Comparison of ENCODE assay signal across 8 mouse cellular contexts in genomic region chr7:67951532-67952035, GRCm38 (mm10). TPM values are rescaled to one million over a fixed set of nuclear protein-coding genes. Genes with fewer than 3 reads are reported as not detected.
DNase-seq lines count a peak whose midpoint lies in the region; ATAC-seq lines count a peak whose summit lies in the region.

No protein-coding gene starts in this region.

- H3K9me3 ChIP-seq in lung, embryonic 16.5 days (ENCODE audit: control insufficient read depth, low read length), result no peaks in the 10 kb centered on the region

- peak; percentile 94 for DNase-seq in MN1 (ENCODE audit: low spot score)
- DNase-seq in cerebellum, adult 8-10 months, result peak; percentile 97
- DNase-seq in forelimb bud, embryonic 11.5 days (ENCODE audit: low read depth, low spot score), result peak; percentile 92
- DNase-seq in layer of hippocampus, adult 9-11 months, result peak; percentile 95
- peak; percentile 93 for DNase-seq in ovary, postnatal 14 days (ENCODE audit: low spot score)
- peak; percentile 84 to 88 for DNase-seq in thymus, postnatal 10 days (ENCODE audit: low spot score in 2 of 2)

- WGBS in lung, embryonic 16.5 days, result 0% methylated on average over 32 of the region's 73 CpGs

- H3K4me2 ChIP-seq in lung, embryonic 16.5 days (ENCODE audit: low read depth, low read length), result peak overlapping the region; percentile 83

- H3K4me3 ChIP-seq in lung, embryonic 16.5 days (ENCODE audit: low read length), result peak overlapping the region; percentile 94

- peak overlapping the region; percentile 98 for H3K9ac ChIP-seq in lung, embryonic 16.5 days (ENCODE audit: low read length)

- H3K27ac ChIP-seq in lung, embryonic 16.5 days (ENCODE audit: low read length), result peak overlapping the region; percentile 100

- H3K27me3 ChIP-seq in lung, embryonic 16.5 days (ENCODE audit: control insufficient read depth, insufficient read depth, low read depth, low read length), result no peaks in the 10 kb centered on the region

- no peaks in the 10 kb centered on the region for H3K36me3 ChIP-seq in lung, embryonic 16.5 days (ENCODE audit: control insufficient read depth, insufficient read depth, low read length)

- ATAC-seq in hematopoietic stem cell, adult 5-6 weeks (replicated peaks in 1 of 2; ENCODE audit: insufficient read depth in 1 of 2, low FRiP score in 2 of 2, low TSS enrichment in 1 of 2, low read depth in 1 of 2, poor library complexity in 2 of 2, severe bottlenecking in 2 of 2), result peak; percentile 19 to 47; a peak in 3 of 4 replicates
- peak; percentile 86 for ATAC-seq in lung, embryonic 16.5 days (ENCODE audit: low read depth)

- peaks cover 20% of the 10 kb centered on the region for H3K4me1 ChIP-seq in lung, embryonic 16.5 days (replicated peaks; ENCODE audit: control insufficient read depth, insufficient read depth, low read length)

RNA-seq across cellular contexts. Expression of gene Igf1r, which starts 1.0 kb away (rescaled TPM):
- 31.6 and 51.6 TPM in 2 replicates for total RNA-seq in hematopoietic stem cell, adult 5-6 weeks (2017)
- polyA plus RNA-seq in lung, embryonic 16.5 days (2015; fragmentation: Nextera tagmentation; extraction: Ambion mirVana), result 19.9 and 22.9 TPM in 2 replicates

Comparison
In these comparisons a context has a peak if more than half of its experiments do, and no peak if none do; other contexts are left out.
1. Peak in every context shown above with its lines: DNase-seq, ATAC-seq, H3K4me3 ChIP-seq and H3K27ac ChIP-seq.